In genomic region chr5:36942446-36942845, GRCm38 (mm10) we compare ENCODE assay signal across 23 mouse cellular contexts. TPM values are rescaled to one million over a fixed set of nuclear protein-coding genes. Genes with fewer than 3 reads are reported as not detected.
DNase-seq lines count a peak whose midpoint lies in the region; ATAC-seq and TF ChIP-seq lines count a peak whose summit lies in the region.
"Had no signal": no experiment of that assay in that cellular context is flagged by ENCODE, and none has a peak within 500 bp of the region (broad histone marks: within the 10 kb centered on the region; RNA-seq: fewer than 3 reads in every experiment).

No protein-coding gene starts in this region.

- no peak for TF ChIP-seq EP300 in liver, embryonic 14.5 days (IDR thresholded peaks at IDR 0.05; ENCODE audit: low read depth)

- H3K27ac ChIP-seq in gastrocnemius, adult 2 months: no peak overlapping the region
- H3K27ac ChIP-seq in liver, embryonic 14.5 days: no peak overlapping the region
- no peak overlapping the region for H3K27ac ChIP-seq in bone marrow, adult 2 months (ENCODE audit: control insufficient read depth, insufficient read depth, low read depth, low read length, poor library complexity)
- H3K27ac ChIP-seq: forebrain, embryonic 12.5 days; hindbrain, embryonic 10.5 days; limb, embryonic 10.5 days; liver, embryonic 15.5 days; midbrain, embryonic 15.5 days had no signal

- no peak overlapping the region for H3K4me3 ChIP-seq in gastrocnemius, adult 2 months
- H3K4me3 ChIP-seq in liver, embryonic 14.5 days (ENCODE audit: insufficient read depth in 1 of 2, low read depth in 2 of 2, low read length in 2 of 2): no peak overlapping the region
- H3K4me3 ChIP-seq in E14TG2a.4 (replicated peaks; ENCODE audit: low read length): no peak overlapping the region
- H3K4me3 ChIP-seq in bone marrow, adult 2 months (replicated peaks; ENCODE audit: control insufficient read depth, low read depth, low read length): no peak overlapping the region
- H3K4me3 ChIP-seq: forebrain, embryonic 12.5 days; hindbrain, embryonic 10.5 days; limb, embryonic 10.5 days; liver, embryonic 15.5 days; megakaryocyte, embryonic 14.5 days; midbrain, embryonic 15.5 days had no signal

- peak; percentile 19; the same call in 1 of the 2 replicates for TF ChIP-seq CTCF in gastrocnemius, adult 2 months (IDR thresholded peaks at IDR 0.05)
- peak; percentile 50 for TF ChIP-seq CTCF in liver, embryonic 14.5 days (IDR thresholded peaks at IDR 0.05; ENCODE audit: low read depth)
- peak; percentile 79 for TF ChIP-seq CTCF in E14TG2a.4 (conservative IDR thresholded peaks at IDR 0.05; ENCODE audit: low read length)
- peak; percentile 25; the same call in 1 of the 2 replicates for TF ChIP-seq CTCF in bone marrow, adult 2 months (IDR thresholded peaks at IDR 0.05; ENCODE audit: control insufficient read depth, insufficient read depth, low read length)

- no peak overlapping the region for H3K9ac ChIP-seq in liver, embryonic 14.5 days (replicated peaks)
- H3K9ac ChIP-seq: forebrain, embryonic 12.5 days; liver, embryonic 15.5 days; midbrain, embryonic 15.5 days had no signal

- no peak for ATAC-seq in liver, embryonic 14.5 days (ENCODE audit: insufficient read depth)
- ATAC-seq: activated CD4-positive, CD25-positive, alpha-beta regulatory T cell, adult 4 months; midbrain, embryonic 15.5 days had no signal

- no peak for DNase-seq in gastrocnemius, adult 2 months
- no peak for DNase-seq in gastrocnemius, postnatal 25 days
- DNase-seq in liver, embryonic 14.5 days (ENCODE audit: low read depth in 3 of 3, low spot score in 3 of 3): no peak
- DNase-seq in liver: no peak
- no peak for DNase-seq in urinary bladder, postnatal 14 days (ENCODE audit: low spot score)
- no peak for DNase-seq in right cerebral cortex, postnatal 36 days (ENCODE audit: low spot score in 2 of 2)
- DNase-seq: adrenal gland, postnatal 10 days; cerebellum, adult 11 months; cerebellum, postnatal 25 days; gastrocnemius, postnatal 14 days; kidney, adult 8-10 months; kidney, postnatal 14 days; lung, postnatal 14 days; right cerebral cortex, postnatal 4 days had no signal

- no peaks in the 10 kb centered on the region for H3K27me3 ChIP-seq in liver, embryonic 14.5 days (ENCODE audit: control insufficient read depth, insufficient read depth, low read length)
- H3K27me3 ChIP-seq in E14TG2a.4 (ENCODE audit: insufficient read depth, low read length): peaks cover 8% of the 10 kb centered on the region; the same call in 1 of the 2 replicates
- H3K27me3 ChIP-seq: liver, embryonic 15.5 days; midbrain, embryonic 15.5 days had no signal

- TF ChIP-seq POLR2A in bone marrow, adult 2 months (IDR thresholded peaks at IDR 0.05; ENCODE audit: borderline replicate concordance, control insufficient read depth, low read depth, low read length): no peak

- intact Hi-C loops in gastrocnemius, adult 2 months (cut with DNase I): no loop called here

- no peak overlapping the region for H3K4me2 ChIP-seq in liver, embryonic 14.5 days (ENCODE audit: low read depth)
- H3K4me2 ChIP-seq: forebrain, embryonic 12.5 days; liver, embryonic 15.5 days; midbrain, embryonic 15.5 days had no signal

- 53% methylated on average over 2 of the region's 2 CpGs for WGBS in liver, embryonic 14.5 days (ENCODE audit: insufficient replicate concordance)
- WGBS in bone marrow, adult 2 months: 75% methylated on average over 2 of the region's 2 CpGs

- H3K4me1 ChIP-seq in liver, embryonic 14.5 days (replicated peaks; ENCODE audit: control insufficient read depth in 2 of 2, insufficient read depth in 2 of 2, low read length in 1 of 2): no peaks in the 10 kb centered on the region
- H3K4me1 ChIP-seq in E14TG2a.4 (replicated peaks; ENCODE audit: low read depth, low read length): peaks cover 64% of the 10 kb centered on the region
- H3K4me1 ChIP-seq in bone marrow, adult 2 months (ENCODE audit: control insufficient read depth, insufficient read depth, low read length): no peaks in the 10 kb centered on the region
- H3K4me1 ChIP-seq: limb, embryonic 10.5 days; liver, embryonic 15.5 days had no signal

- H3K36me3 ChIP-seq in liver, embryonic 14.5 days (replicated peaks; ENCODE audit: control insufficient read depth, insufficient read depth, low read depth): no peaks in the 10 kb centered on the region
- 0 out of 2 replicates have a peak, but pooled peaks cover 4% of the 10 kb centered on the region for H3K36me3 ChIP-seq in E14TG2a.4 (ENCODE audit: insufficient read depth, low read length)
- H3K36me3 ChIP-seq: forebrain, embryonic 12.5 days; hindbrain, embryonic 10.5 days; limb, embryonic 10.5 days; liver, embryonic 15.5 days; midbrain, embryonic 15.5 days had no signal

- no peaks in the 10 kb centered on the region for H3K9me3 ChIP-seq in liver, embryonic 14.5 days (ENCODE audit: control insufficient read depth, low read length)
- no peaks in the 10 kb centered on the region for H3K9me3 ChIP-seq in E14TG2a.4 (ENCODE audit: low read length)
- H3K9me3 ChIP-seq: forebrain, embryonic 12.5 days; hindbrain, embryonic 10.5 days; limb, embryonic 10.5 days; liver, embryonic 15.5 days; midbrain, embryonic 15.5 days had no signal

RNA-seq across cellular contexts. Expression of gene Wfs1, which starts 46.6 kb away (rescaled TPM):
- 10 to 100 TPM; 49.9 to 86.0 TPM for total RNA-seq in gastrocnemius, adult 2 months (2021)
- 10 to 100 TPM; 61.1 to 73.3 TPM for total RNA-seq in gastrocnemius, postnatal 25 days (2021)
- 0.73 and 0.84 TPM in 2 replicates for polyA plus RNA-seq in liver, embryonic 14.5 days (2012; rRNA removed)
- polyA plus RNA-seq in liver, embryonic 14.5 days (2014; fragmentation: Nextera tagmentation; extraction: Ambion mirVana): 0.72 and 0.95 TPM in 2 replicates
- 2.0 and 3.7 TPM in 2 replicates for polyA plus RNA-seq in bone marrow, adult 2 months (2011; ENCODE audit: insufficient read depth, insufficient read length, low replicate concordance, missing spikeins)

Comparison
In these comparisons a context has a peak if more than half of its experiments do, and no peak if none do; other contexts are left out.
1. CTCF ChIP-seq: peak in every context shown above with its lines; median percentile 79 in E14TG2a.4; 50 in liver, embryonic 14.5 days; 25 in bone marrow, adult 2 months; 19 in gastrocnemius, adult 2 months.